Mouse (Mus musculus): ENCODE results near the gene Col16a1.

- no peak for TF ChIP-seq CTCF (IDR thresholded peaks at IDR 0.05; ENCODE audit: borderline replicate concordance, insufficient read depth, low read depth, low read length)
- TF ChIP-seq POLR2A (IDR thresholded peaks at IDR 0.05; ENCODE audit: borderline replicate concordance, insufficient read depth, low read length), result no peak
Observed at GRCm38 (mm10) chr4:130085246-130085820, 37.7 kb downstream of the Col16a1 start.

Measured in cerebellum, adult 2 months (tissue).